Mouse (Mus musculus): ENCODE measurements around the gene Olfr297.

Gene Olfr297

DNA sequence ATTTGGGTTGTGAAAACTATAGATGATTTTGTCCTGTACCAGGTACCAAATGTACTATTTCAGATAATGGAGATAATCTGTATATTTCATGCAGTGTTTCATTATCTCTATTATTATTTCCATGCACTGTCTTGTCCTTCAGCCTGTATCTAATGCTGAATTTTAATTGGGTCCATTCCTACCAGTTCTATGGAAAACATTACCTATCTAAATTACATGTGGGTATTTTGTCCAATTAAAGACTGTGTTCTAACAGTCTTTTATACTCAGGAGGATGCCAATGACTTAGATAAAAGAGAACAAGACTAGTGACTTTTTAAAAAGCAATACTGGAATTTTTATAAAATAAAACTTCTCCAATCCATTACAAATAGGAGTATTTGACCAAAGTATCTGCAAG lies at the start of gene Olfr297:
Olfr297 (plus strand) TSS at position 301 of the 400 bp plus-strand sequence.
- in situ Hi-C loops (cut with MseI, MboI) = no loop called here

DNA sequence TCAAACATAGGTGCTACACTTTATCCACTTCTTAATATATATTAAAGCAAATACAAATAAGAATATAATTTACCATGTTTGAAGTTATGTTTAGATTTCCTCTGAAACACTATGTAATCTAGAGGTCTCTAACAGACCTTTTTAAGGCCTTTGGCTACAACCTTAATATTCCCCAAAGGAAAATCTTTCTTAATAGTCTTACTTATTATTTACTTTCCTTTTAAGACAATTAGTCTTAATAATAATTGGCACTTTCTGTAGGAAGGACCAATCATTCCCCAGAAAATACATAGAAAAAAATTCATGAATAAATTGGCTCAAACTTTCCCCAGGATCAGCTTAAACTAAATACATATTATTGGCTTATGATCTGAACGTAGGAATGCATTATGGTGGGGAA lies 27.4 kb upstream of the Olfr297 start, which contains the start of gene Olfr298:
Olfr298 (minus strand) TSS at position 101 of the 400 bp plus-strand sequence.
- in situ Hi-C loops (cut with MseI, MboI) = no loop called here
